Mouse (Mus musculus) kidney, adult 2 months (tissue): ENCODE measurements around the gene Ttll5.

Source experiments
- CTCF ChIP-seq: fragments of 200-500 bp; conservative IDR thresholded peaks from 2 replicates; pipeline ENCODE4 v1.5.1; 2011; ENCODE audit warnings: low read depth, mild to moderate bottlenecking, control low read depth, low read length, moderate library complexity, mixed read lengths; ENCODE audit not compliant: insufficient read depth, insufficient read length
- POLR2A ChIP-seq: fragments of 200-500 bp; IDR thresholded peaks from one replicate; pipeline ENCODE4 v1.6.1; 2011; ENCODE audit warnings: low read depth, low read length, control low read depth

GRCm38 (mm10) chr12:85987444-85987889, 163.0 kb downstream of the Ttll5 start:
- no peak for TF ChIP-seq CTCF
- TF ChIP-seq POLR2A: no peak
